Mouse (Mus musculus): Measurements from ENCODE around the gene Platr17. TPM values are rescaled to one million over a fixed set of nuclear protein-coding genes. Genes with fewer than 3 reads are reported as not detected.

Gene Platr17
- total and polyA plus RNA-seq, 3 experiments = not detected

DNA sequence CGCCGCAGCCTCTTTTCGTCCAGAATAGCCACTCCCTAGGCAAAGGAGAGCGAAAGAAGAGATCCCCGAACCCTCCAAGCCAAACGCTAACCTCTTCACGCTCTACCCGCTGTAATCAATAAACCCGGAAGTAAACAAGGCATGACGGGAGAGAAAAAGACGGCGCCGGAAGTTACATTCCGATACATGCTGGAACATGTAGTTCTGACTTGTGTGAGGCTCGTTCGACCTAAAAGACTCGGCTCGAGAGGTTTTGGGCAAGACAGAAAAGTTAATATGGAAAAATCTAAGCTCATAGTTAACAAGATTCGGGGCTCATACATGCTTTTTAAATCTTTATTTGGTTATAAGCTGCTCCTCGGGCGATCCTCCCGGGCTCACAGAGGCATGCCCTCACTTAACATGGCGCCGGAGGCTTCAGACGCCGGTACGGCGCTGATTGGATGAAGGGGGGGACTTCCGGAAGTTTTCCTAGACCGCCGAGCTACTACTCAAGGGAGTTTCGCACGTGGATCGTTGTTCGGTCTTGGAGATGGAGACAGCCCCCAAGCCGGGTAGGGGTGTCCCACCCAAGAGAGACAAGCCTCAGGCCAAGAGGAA is 35.4 kb downstream of the Platr17 start, which contains the start of the genes Pfdn6 and Wdr46:
Gene Pfdn6 (minus strand): TSS at position 138 of the 600 bp plus-strand sequence.
Gene Wdr46 (plus strand): TSS at position 455 of the 600 bp plus-strand sequence.
- DNase-seq (ENCODE audit: extremely low read depth) = peak; percentile 92
- no peak within 1 kb of the TSS for H3K27ac ChIP-seq (ENCODE audit: insufficient read depth, low read depth)
- peak within 1 kb of the TSS; percentile 93 for H3K9ac ChIP-seq (ENCODE audit: insufficient read depth, low read depth)
- H3K36me3 ChIP-seq (replicated peaks in 1 of 2; ENCODE audit: control insufficient read depth in 1 of 2, insufficient read depth in 1 of 2, low read length in 1 of 2) = peaks cover 45 to 66% of the 10 kb centered on the region in 2 experiments
- TF ChIP-seq E2F4 (IDR thresholded peaks at IDR 0.05; ENCODE audit: insufficient replicate concordance, low read depth, low read length) = no peak
- peak; percentile 89 for TF ChIP-seq ELF1 (IDR thresholded peaks at IDR 0.05; ENCODE audit: low read depth, low read length)
- peak; percentile 75 for TF ChIP-seq MYC (IDR thresholded peaks at IDR 0.05; ENCODE audit: low read depth, low read length)
- peak; percentile 73 for TF ChIP-seq NELFE (IDR thresholded peaks at IDR 0.05; ENCODE audit: low read depth, low read length)
- peak; percentile 81; the same call in 1 of the 2 replicates for TF ChIP-seq MAZ (IDR thresholded peaks at IDR 0.05; ENCODE audit: low read depth, low read length)
- peak; percentile 98 for TF ChIP-seq MXI1 (IDR thresholded peaks at IDR 0.05; ENCODE audit: low read depth, low read length)
- TF ChIP-seq ZC3H11A (IDR thresholded peaks at IDR 0.05; ENCODE audit: low read depth, low read length) = no peak
- TF ChIP-seq BHLHE40 (IDR thresholded peaks at IDR 0.05; ENCODE audit: low read depth, low read length) = peak; percentile 39; the same call in 1 of the 2 replicates
- TF ChIP-seq USF2 (conservative IDR thresholded peaks at IDR 0.05; ENCODE audit: low read depth, low read length) = no peak
- no peak for TF ChIP-seq CTCF (conservative IDR thresholded peaks at IDR 0.05 in 1 of 2, IDR thresholded peaks at IDR 0.05 in 1 of 2; ENCODE audit: low read depth in 2 of 2, low read length in 2 of 2)
- TF ChIP-seq USF1 (IDR thresholded peaks at IDR 0.05; ENCODE audit: low read depth, low read length) = no peak
- TF ChIP-seq POLR2AphosphoS2 (IDR thresholded peaks at IDR 0.05; ENCODE audit: low read depth, low read length) = peak; percentile 82
- no peak for TF ChIP-seq ZNF384 (IDR thresholded peaks at IDR 0.05; ENCODE audit: low read depth, low read length)
- no peak for TF ChIP-seq EP300 (IDR thresholded peaks at IDR 0.05; ENCODE audit: low read length)
- TF ChIP-seq NRF1 (IDR thresholded peaks at IDR 0.05; ENCODE audit: low read depth, low read length) = peak; percentile 40
- no peak for TF ChIP-seq ETS1 (conservative IDR thresholded peaks at IDR 0.05; ENCODE audit: low read depth, low read length)
- peak; percentile 65 for TF ChIP-seq TCF12 (IDR thresholded peaks at IDR 0.05; ENCODE audit: low read depth, low read length)
- TF ChIP-seq ZMIZ1 (IDR thresholded peaks at IDR 0.05; ENCODE audit: low read depth, low read length) = peak; percentile 68; the same call in 1 of the 2 replicates
- no peak for TF ChIP-seq PAX5 (IDR thresholded peaks at IDR 0.05; ENCODE audit: low read length)
- TF ChIP-seq GABPA (IDR thresholded peaks at IDR 0.05; ENCODE audit: insufficient replicate concordance, low read depth, low read length) = peak; percentile 64; the same call in 1 of the 2 replicates
- no peak for TF ChIP-seq MAFK (IDR thresholded peaks at IDR 0.05; ENCODE audit: insufficient replicate concordance, low read length)
- no peak for TF ChIP-seq RAD21 (IDR thresholded peaks at IDR 0.05; ENCODE audit: low read depth, low read length)
- peak; percentile 74; the same call in 1 of the 2 replicates for TF ChIP-seq TBP (conservative IDR thresholded peaks at IDR 0.05; ENCODE audit: low read depth, low read length)
- TF ChIP-seq MAX (IDR thresholded peaks at IDR 0.05; ENCODE audit: low read length) = peak; percentile 76
- peak; percentile 81 for TF ChIP-seq POLR2A (IDR thresholded peaks at IDR 0.05; ENCODE audit: low read depth, low read length)
- TF ChIP-seq MEF2A (IDR thresholded peaks at IDR 0.05; ENCODE audit: borderline replicate concordance, low read depth, low read length) = no peak
- TF ChIP-seq SIN3A (IDR thresholded peaks at IDR 0.05; ENCODE audit: low read length) = peak; percentile 99
- no peak for TF ChIP-seq JUND (conservative IDR thresholded peaks at IDR 0.05; ENCODE audit: low read depth, low read length)
- TF ChIP-seq JUN (IDR thresholded peaks at IDR 0.05; ENCODE audit: insufficient read depth, low read depth, low read length) = no peak
- TF ChIP-seq CHD1 (IDR thresholded peaks at IDR 0.05; ENCODE audit: low read depth, low read length) = no peak
- TF ChIP-seq SMC3 (IDR thresholded peaks at IDR 0.05; ENCODE audit: low read depth, low read length) = no peak
- TF ChIP-seq KAT2A (IDR thresholded peaks at IDR 0.05; ENCODE audit: insufficient replicate concordance, low read length) = peak; percentile 99
- peak; percentile 95 for TF ChIP-seq CHD2 (IDR thresholded peaks at IDR 0.05; ENCODE audit: low read length)
- TF ChIP-seq UBTF (IDR thresholded peaks at IDR 0.05; ENCODE audit: low read depth, low read length) = no peak
- TF ChIP-seq IRF4 (IDR thresholded peaks at IDR 0.05; ENCODE audit: low read depth, low read length) = peak; percentile 7; the same call in 1 of the 2 replicates
- no peak for TF ChIP-seq RCOR1 (conservative IDR thresholded peaks at IDR 0.05; ENCODE audit: low read depth, low read length)
- TF ChIP-seq ZKSCAN1 (IDR thresholded peaks at IDR 0.05; ENCODE audit: borderline replicate concordance, low read depth, low read length) = no peak
- TF ChIP-seq HCFC1 (IDR thresholded peaks at IDR 0.05; ENCODE audit: low read depth, low read length) = peak; percentile 94
- peaks cover 7 to 28% of the 10 kb centered on the region in 2 experiments for H3K4me1 ChIP-seq (ENCODE audit: control insufficient read depth in 1 of 2, insufficient read depth in 2 of 2)
- peak within 1 kb of the TSS; percentile 69 for H3K4me2 ChIP-seq (ENCODE audit: insufficient read depth, low read depth, poor library complexity, severe bottlenecking)
- dilution Hi-C loops (cut with MboI; ENCODE audit: extremely low pct_ligation_motif_present, extremely low pct_unique_long_range_greater_than_20kb, low sequenced_read_pairs) (no loop called here), in situ Hi-C loops (cut with MboI; ENCODE audit: low pct_ligation_motif_present, low pct_unique_long_range_greater_than_20kb, low sequenced_read_pairs) (no loop called here)
- H3K79me2 ChIP-seq (replicated peaks; ENCODE audit: control insufficient read depth, extremely low read depth, insufficient read depth, poor library complexity, severe bottlenecking) = peaks cover 31% of the 10 kb centered on the region
- H3K9me3 ChIP-seq (replicated peaks; ENCODE audit: low read length) = no peaks in the 10 kb centered on the region
- peak within 1 kb of the TSS; percentile 94 to 99 (median 96) for H3K4me3 ChIP-seq (replicated peaks in 1 of 3; ENCODE audit: low read depth in 2 of 3, low read length in 2 of 3, poor library complexity in 1 of 3)
- no peaks in the 10 kb centered on the region for H3K27me3 ChIP-seq (replicated peaks)

Measured in CH12.LX (cell line).